Mouse (Mus musculus): ENCODE measurements around the gene Cavin1. TPM values are rescaled to one million over a fixed set of nuclear protein-coding genes. Genes with fewer than 3 reads are reported as not detected.

Cavin1 gene
- polyA plus RNA-seq, 1 experiment from 2014 or later: 23.5 TPM

DNA sequence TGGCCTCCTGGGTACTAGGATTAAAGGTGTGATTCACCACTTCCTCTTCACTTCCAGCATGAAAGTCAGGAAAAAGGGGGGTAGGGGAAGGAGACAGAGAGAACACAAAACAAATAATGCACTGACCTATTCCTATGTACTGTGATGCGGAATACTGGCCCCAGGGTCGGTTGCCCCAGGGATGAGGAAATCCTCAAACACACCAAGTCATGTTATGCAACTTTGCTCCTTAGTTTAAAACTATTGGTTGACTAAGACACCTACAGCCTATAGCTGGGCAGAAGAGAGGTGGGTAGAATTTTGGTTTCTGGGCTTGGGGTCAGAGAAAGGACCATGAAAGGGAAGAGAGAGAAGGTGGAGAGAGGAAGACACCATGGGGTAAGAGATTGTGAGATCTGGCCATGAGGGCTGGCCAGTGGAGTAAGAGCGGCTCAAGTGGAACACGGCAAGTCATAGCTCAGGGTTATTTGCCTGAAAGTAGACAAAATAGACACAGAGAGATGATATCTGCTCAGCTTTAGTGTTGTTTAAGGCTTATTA is 54.2 kb downstream of the Cavin1 start:
- no peak for DNase-seq (ENCODE audit: low spot score)
- H3K27ac ChIP-seq (replicated peaks): no peak overlapping the region

DNA sequence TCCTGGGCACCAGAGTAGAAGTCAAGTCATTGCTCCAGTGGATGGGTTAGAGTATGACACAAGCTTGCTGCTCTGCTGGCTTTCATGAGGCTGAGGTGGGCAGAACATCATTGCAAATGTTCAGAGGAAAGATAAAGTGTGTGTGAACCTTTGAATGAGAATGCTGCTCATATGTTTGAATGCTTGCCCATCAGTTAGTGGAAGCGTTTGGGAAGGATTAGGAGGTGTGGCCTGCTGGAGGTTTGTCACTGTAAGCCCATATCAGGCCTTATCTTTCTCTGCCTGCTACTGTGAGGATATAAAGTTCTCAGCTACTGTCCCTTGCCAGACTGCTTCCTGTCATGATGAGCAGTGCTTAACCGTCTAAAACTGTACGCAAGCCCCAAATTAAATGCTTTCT is 55.6 kb downstream of the Cavin1 start:
- H3K4me1 ChIP-seq: no peaks in the 10 kb centered on the region
- H3K9me3 ChIP-seq: no peaks in the 10 kb centered on the region
- no peak overlapping the region for H3K27ac ChIP-seq (replicated peaks)
- 95% methylated on average over 3 of the region's 3 CpGs for WGBS
- H3K4me3 ChIP-seq: no peak overlapping the region
- no peak for DNase-seq (ENCODE audit: low spot score)
- no peaks in the 10 kb centered on the region for H3K27me3 ChIP-seq (replicated peaks; ENCODE audit: low read depth, poor library complexity, severe bottlenecking)
- H3K36me3 ChIP-seq (replicated peaks): peaks cover 4% of the 10 kb centered on the region; the same call in 1 of the 2 replicates

More for the DNA sequence above, 54.2 kb downstream of the Cavin1 start:
- WGBS: 91% methylated on average over 4 of the region's 4 CpGs
- no peak overlapping the region for H3K4me3 ChIP-seq
- H3K9me3 ChIP-seq: no peaks in the 10 kb centered on the region
- peaks cover 4% of the 10 kb centered on the region; the same call in 1 of the 2 replicates for H3K36me3 ChIP-seq (replicated peaks)
- no peaks in the 10 kb centered on the region for H3K4me1 ChIP-seq
- no peaks in the 10 kb centered on the region for H3K27me3 ChIP-seq (replicated peaks; ENCODE audit: low read depth, poor library complexity, severe bottlenecking)

DNA sequence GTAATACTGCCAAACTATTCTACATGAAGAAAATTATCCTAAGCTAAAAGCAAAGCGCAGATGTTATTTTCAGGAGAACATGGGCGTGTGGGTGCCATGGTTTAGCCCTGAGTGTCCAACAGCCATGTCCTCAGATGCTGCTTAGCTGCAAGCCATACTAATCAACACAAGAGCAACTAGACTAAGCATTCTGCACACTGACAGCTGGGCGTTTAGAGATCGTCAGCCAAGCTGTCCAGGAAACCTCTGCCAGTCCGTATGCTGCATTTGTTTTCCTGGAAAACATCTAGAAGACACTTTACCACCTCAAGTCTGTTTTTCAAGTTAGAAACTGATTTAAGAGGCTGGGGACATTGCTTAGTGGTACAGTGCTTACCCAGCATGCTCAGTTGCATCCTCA is 56.3 kb downstream of the Cavin1 start:
- Histone ChIP-seq H3K4me3 (no peak overlapping the region), H3K9me3 (no peaks in the 10 kb centered on the region), H3K4me1 (no peaks in the 10 kb centered on the region), H3K27ac (replicated peaks) (no peak overlapping the region), H3K27me3 (replicated peaks; ENCODE audit: low read depth, poor library complexity, severe bottlenecking) (no peaks in the 10 kb centered on the region), H3K36me3 (replicated peaks) (peaks cover 4% of the 10 kb centered on the region; the same call in 1 of the 2 replicates)
- DNase-seq (ENCODE audit: low spot score): no peak
- 85% methylated on average over 5 of the region's 5 CpGs for WGBS

DNA sequence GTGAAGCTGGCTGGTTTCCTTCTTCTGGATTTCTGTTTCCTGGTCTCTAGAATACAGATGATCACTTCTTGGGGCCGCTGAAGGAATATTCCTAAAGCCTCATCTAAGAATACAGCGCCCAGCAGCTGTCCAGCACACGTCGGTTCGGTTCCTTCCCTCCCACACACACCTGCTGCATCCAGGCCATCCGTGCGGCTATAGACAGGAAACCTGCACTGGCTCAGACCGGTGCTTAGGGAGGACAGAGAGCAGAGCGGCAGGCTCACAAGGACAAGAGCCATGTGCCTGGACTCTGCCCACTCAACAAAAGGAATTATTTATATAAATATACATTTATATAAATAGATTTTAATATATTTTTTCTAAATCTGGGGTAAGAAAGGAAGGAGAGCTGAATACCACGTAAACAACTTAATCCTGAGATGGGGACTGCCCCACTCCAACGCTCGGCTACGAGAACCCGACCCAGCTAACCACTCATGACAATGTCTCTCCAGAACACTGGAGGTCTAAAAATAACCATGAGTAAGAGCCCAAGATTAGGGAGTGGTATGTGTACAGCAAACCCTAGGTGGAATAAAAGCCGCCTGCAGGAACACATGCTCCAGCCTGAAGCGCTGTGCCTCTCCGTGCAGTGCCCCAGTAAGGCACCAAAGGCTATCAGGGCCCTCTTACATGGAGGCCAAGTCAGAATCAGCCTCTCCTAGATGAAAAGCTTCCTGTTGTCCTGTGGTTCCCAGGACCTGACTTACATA is 58.1 kb downstream of the Cavin1 start:
- Histone ChIP-seq H3K36me3 (replicated peaks) (peaks cover 9% of the 10 kb centered on the region; the same call in 1 of the 2 replicates), H3K27me3 (replicated peaks; ENCODE audit: low read depth, poor library complexity, severe bottlenecking) (no peaks in the 10 kb centered on the region), H3K4me1 (no peaks in the 10 kb centered on the region), H3K9me3 (no peaks in the 10 kb centered on the region), H3K4me3 (no peak overlapping the region), H3K27ac (replicated peaks) (no peak overlapping the region)
- WGBS: 91% methylated on average over 17 of the region's 17 CpGs
- DNase-seq (ENCODE audit: low spot score): no peak

DNA sequence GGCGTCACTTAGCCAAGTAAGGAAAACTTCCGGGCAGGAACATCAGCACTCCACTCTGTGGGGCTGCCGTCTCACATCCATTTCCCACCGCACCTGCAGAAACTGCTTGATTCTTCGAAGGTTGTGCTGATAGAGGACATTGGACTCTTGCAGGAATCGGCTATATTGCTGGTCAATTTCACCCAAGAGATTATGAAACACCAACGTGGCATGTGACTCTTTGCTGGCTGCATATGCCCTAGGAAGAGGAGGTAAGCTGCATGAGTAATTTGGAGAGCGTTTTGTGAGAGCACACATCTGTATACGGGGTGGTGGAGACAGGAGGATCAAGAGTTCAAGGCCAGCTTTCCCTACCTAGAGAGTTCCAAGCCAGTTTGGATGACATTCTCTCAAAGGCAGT is 62.1 kb downstream of the Cavin1 start:
- Histone ChIP-seq H3K4me3 (no peak overlapping the region), H3K36me3 (replicated peaks) (peaks cover 25% of the 10 kb centered on the region), H3K4me1 (no peaks in the 10 kb centered on the region), H3K27me3 (replicated peaks; ENCODE audit: low read depth, poor library complexity, severe bottlenecking) (no peaks in the 10 kb centered on the region), H3K27ac (replicated peaks) (no peak overlapping the region), H3K9me3 (no peaks in the 10 kb centered on the region)
- 87% methylated on average over 9 of the region's 9 CpGs for WGBS
- DNase-seq (ENCODE audit: low spot score): no peak

DNA sequence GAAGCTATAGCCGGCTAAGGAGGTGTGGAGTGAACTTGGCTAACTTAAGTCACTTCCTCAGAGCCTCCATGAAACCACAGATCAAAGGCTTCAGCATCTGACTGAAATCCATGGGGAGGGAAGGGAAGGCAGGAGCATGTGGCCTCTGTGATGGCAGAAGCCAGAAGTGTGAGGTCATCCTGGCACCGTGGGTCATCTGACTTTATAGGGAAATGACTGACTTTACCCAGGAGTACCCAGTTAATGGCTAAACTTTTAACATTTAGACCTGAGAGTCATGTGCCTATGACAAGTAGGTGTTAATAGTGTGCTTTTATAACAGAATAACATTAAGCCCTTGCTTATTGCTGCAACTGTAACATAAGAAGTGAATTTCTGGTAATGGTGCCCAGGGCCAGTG is 62.6 kb downstream of the Cavin1 start:
- Histone ChIP-seq H3K27me3 (replicated peaks; ENCODE audit: low read depth, poor library complexity, severe bottlenecking) (no peaks in the 10 kb centered on the region), H3K27ac (replicated peaks) (no peak overlapping the region), H3K4me1 (no peaks in the 10 kb centered on the region), H3K36me3 (replicated peaks) (peaks cover 30% of the 10 kb centered on the region), H3K9me3 (no peaks in the 10 kb centered on the region), H3K4me3 (no peak overlapping the region)
- no peak for DNase-seq (ENCODE audit: low spot score)
- WGBS: 88% methylated on average over 2 of the region's 2 CpGs

DNA sequence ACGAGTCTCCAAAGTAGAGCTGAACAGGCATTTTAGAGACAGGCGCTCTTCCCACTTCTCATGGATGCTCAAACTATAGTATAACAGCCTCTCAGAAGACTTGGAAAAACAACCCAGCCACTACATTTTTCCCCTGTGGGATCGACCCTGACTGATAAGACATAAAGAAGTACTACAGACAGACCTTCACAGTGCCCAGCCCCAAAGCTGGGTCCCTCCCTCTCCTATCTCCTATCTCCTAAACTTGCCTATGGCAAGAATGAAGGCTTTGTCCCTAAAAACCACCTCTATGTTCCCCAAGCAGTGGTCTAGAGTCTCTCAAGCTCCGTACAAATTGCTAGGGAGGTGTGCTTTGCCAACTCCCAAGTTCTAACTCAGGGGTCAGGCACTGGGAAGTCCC is 63.8 kb downstream of the Cavin1 start:
- Histone ChIP-seq H3K27me3 (replicated peaks; ENCODE audit: low read depth, poor library complexity, severe bottlenecking) (no peaks in the 10 kb centered on the region), H3K9me3 (peaks cover 3% of the 10 kb centered on the region; the same call in 1 of the 2 replicates), H3K4me1 (no peaks in the 10 kb centered on the region), H3K4me3 (no peak overlapping the region), H3K36me3 (replicated peaks) (peaks cover 40% of the 10 kb centered on the region), H3K27ac (replicated peaks) (no peak overlapping the region)
- DNase-seq (ENCODE audit: low spot score): no peak
- 85% methylated on average over 4 of the region's 4 CpGs for WGBS

Other genes starting within 250 kb of the Cavin1 start
- gene Rab5c, start 232.7 kb downstream of the Cavin1 start, polyA plus RNA-seq (2016; fragmentation: Nextera tagmentation; extraction: Ambion mirVana): 13.0 and 13.1 TPM in 2 replicates
- 0.64 and 0.71 TPM in 2 replicates for gene Kcnh4, start 210.9 kb downstream of the Cavin1 start, polyA plus RNA-seq (2016; fragmentation: Nextera tagmentation; extraction: Ambion mirVana)
- gene Hcrt, start 208.0 kb downstream of the Cavin1 start, polyA plus RNA-seq (2016; fragmentation: Nextera tagmentation; extraction: Ambion mirVana): not detected in 2 replicates
- gene Ghdc, start 199.9 kb downstream of the Cavin1 start, polyA plus RNA-seq (2016; fragmentation: Nextera tagmentation; extraction: Ambion mirVana): 3.3 and 3.7 TPM in 2 replicates
- 14.4 and 14.9 TPM in 2 replicates for gene Stat5b, start 120.2 kb downstream of the Cavin1 start, polyA plus RNA-seq (2016; fragmentation: Nextera tagmentation; extraction: Ambion mirVana)
- gene Stat5a, start 111.5 kb downstream of the Cavin1 start, polyA plus RNA-seq (2016; fragmentation: Nextera tagmentation; extraction: Ambion mirVana): 1.7 and 1.9 TPM in 2 replicates
- 22.5 and 22.8 TPM in 2 replicates for gene Stat3, start 31.3 kb downstream of the Cavin1 start, polyA plus RNA-seq (2016; fragmentation: Nextera tagmentation; extraction: Ambion mirVana)
- gene Atp6v0a1, start 38.6 kb upstream of the Cavin1 start, polyA plus RNA-seq (2016; fragmentation: Nextera tagmentation; extraction: Ambion mirVana): 30.1 and 30.5 TPM in 2 replicates
- gene Naglu, start 99.1 kb upstream of the Cavin1 start, polyA plus RNA-seq (2016; fragmentation: Nextera tagmentation; extraction: Ambion mirVana): 7.4 and 8.9 TPM in 2 replicates
- gene Hsd17b1, start 107.5 kb upstream of the Cavin1 start, polyA plus RNA-seq (2016; fragmentation: Nextera tagmentation; extraction: Ambion mirVana): 0.21 TPM in 1 of 2 replicates, not detected in the other
- 48.7 and 51.1 TPM in 2 replicates for gene Coasy, start 111.7 kb upstream of the Cavin1 start, polyA plus RNA-seq (2016; fragmentation: Nextera tagmentation; extraction: Ambion mirVana)
- 40.6 and 41.0 TPM in 2 replicates for gene Mlx, start 116.4 kb upstream of the Cavin1 start, polyA plus RNA-seq (2016; fragmentation: Nextera tagmentation; extraction: Ambion mirVana)
- gene Psmc3ip, start 124.5 kb upstream of the Cavin1 start, polyA plus RNA-seq (2016; fragmentation: Nextera tagmentation; extraction: Ambion mirVana): 69.5 and 72.3 TPM in 2 replicates
- gene Retreg3, start 149.0 kb upstream of the Cavin1 start, polyA plus RNA-seq (2016; fragmentation: Nextera tagmentation; extraction: Ambion mirVana): 19.7 and 20.2 TPM in 2 replicates
- 135 and 142 TPM in 2 replicates for gene Tubg1, start 149.1 kb upstream of the Cavin1 start, polyA plus RNA-seq (2016; fragmentation: Nextera tagmentation; extraction: Ambion mirVana)
- 4.9 and 5.7 TPM in 2 replicates for gene Tubg2, start 185.0 kb upstream of the Cavin1 start, polyA plus RNA-seq (2016; fragmentation: Nextera tagmentation; extraction: Ambion mirVana)
- gene Cntnap1, start 199.6 kb upstream of the Cavin1 start, polyA plus RNA-seq (2016; fragmentation: Nextera tagmentation; extraction: Ambion mirVana): 0.23 and 0.31 TPM in 2 replicates
- gene Plekhh3, start 200.5 kb upstream of the Cavin1 start, polyA plus RNA-seq (2016; fragmentation: Nextera tagmentation; extraction: Ambion mirVana): 3.7 and 4.0 TPM in 2 replicates
- gene Ccr10, start 204.6 kb upstream of the Cavin1 start, polyA plus RNA-seq (2016; fragmentation: Nextera tagmentation; extraction: Ambion mirVana): 0.16 TPM in 1 of 2 replicates, not detected in the other